Mouse (Mus musculus): Measurements from ENCODE around the gene Adam17. TPM values are rescaled to one million over a fixed set of nuclear protein-coding genes. Genes with fewer than 3 reads are reported as not detected.

Adam17 gene
- polyA plus RNA-seq, 1 experiment from 2014 or later = 35.6 TPM

Other genes with a start within 250 kb of the Adam17 start
- gene Cpsf3, start 88.2 kb downstream of the Adam17 start, polyA plus RNA-seq (2014; fragmentation: Nextera tagmentation; extraction: Ambion mirVana) = 110 and 117 TPM in 2 replicates
- 42.0 and 42.8 TPM in 2 replicates for gene Itgb1bp1, start 87.3 kb downstream of the Adam17 start, polyA plus RNA-seq (2014; fragmentation: Nextera tagmentation; extraction: Ambion mirVana)
- gene Iah1, start 57.2 kb downstream of the Adam17 start, polyA plus RNA-seq (2014; fragmentation: Nextera tagmentation; extraction: Ambion mirVana) = 45.0 and 47.5 TPM in 2 replicates
- gene Ywhaq, start 44.0 kb upstream of the Adam17 start, polyA plus RNA-seq (2014; fragmentation: Nextera tagmentation; extraction: Ambion mirVana) = 521 and 564 TPM in 2 replicates